Mouse (Mus musculus) lung, embryonic 16.5 days (tissue): ENCODE data around the gene Gm6217. TPM values are rescaled to one million over a fixed set of nuclear protein-coding genes. Genes with fewer than 3 reads are reported as not detected.

Source experiments
- ATAC-seq: fragments of 200-750 bp; cut with Nextera tagmentation; 2 replicates; pipeline ENCODE4 v1.8.0; 2017; ENCODE audit warnings: low read depth, mild to moderate bottlenecking, moderate library complexity
- H3K27ac ChIP-seq: fragments of 300-500 bp; sonication (generic); 2 replicates; pipeline ENCODE4 v1.5.1; 2014; ENCODE audit warnings: mild to moderate bottlenecking, control low read depth, low read length
- H3K27me3 ChIP-seq: fragments of 300-500 bp; sonication (generic); 2 replicates; pipeline ENCODE4 v1.6.1; 2014; ENCODE audit warnings: low read depth, low read length, mixed read lengths; ENCODE audit not compliant: control insufficient read depth, insufficient read depth
- H3K36me3 ChIP-seq: fragments of 300-500 bp; sonication (generic); 2 replicates; pipeline ENCODE4 v1.6.1; 2014; ENCODE audit warnings: low read length; ENCODE audit not compliant: control insufficient read depth, insufficient read depth
- H3K4me1 ChIP-seq: fragments of 300-500 bp; sonication (generic); replicated peaks from 2 replicates; pipeline ENCODE4 v1.6.1; 2014; ENCODE audit warnings: low read length, mixed read lengths; ENCODE audit not compliant: control insufficient read depth, insufficient read depth
- H3K4me2 ChIP-seq: fragments of 300-500 bp; sonication (generic); 2 replicates; pipeline ENCODE4 v1.6.1; 2014; ENCODE audit warnings: low read depth, low read length, control low read depth
- H3K4me3 ChIP-seq: fragments of 300-500 bp; sonication (generic); 2 replicates; pipeline ENCODE4 v1.5.1; 2014; ENCODE audit warnings: mild to moderate bottlenecking, low read length, control low read depth
- H3K9ac ChIP-seq: fragments of 300-500 bp; sonication (generic); 2 replicates; pipeline ENCODE4 v1.6.1; 2014; ENCODE audit warnings: low read length, control low read depth
- H3K9me3 ChIP-seq: fragments of 300-500 bp; sonication (generic); 2 replicates; pipeline ENCODE4 v1.6.1; 2016; ENCODE audit warnings: low read length; ENCODE audit not compliant: control insufficient read depth
- WGBS: fragments of 180-500 bp; shearing (Covaris S2); extraction: QIAGEN DNeasy Blood & Tissue Kit; methylation state at CpG from one replicate; pipeline ENCODE4 v1.1.7; 2014; 5-methylcytosine and 5-hydroxymethylcytosine counted together
- polyA plus RNA-seq: library from polyadenylated mRNA; unstranded; fragments of >200 nt; fragmentation: Nextera tagmentation; extraction: Ambion mirVana; gene quantifications from 2 replicates; pipeline ENCODE4 v1.2.1, GENCODE M21; 2015

Gm6217 gene
- polyA plus RNA-seq, 1 experiment from 2014 or later = not detected

DNA sequence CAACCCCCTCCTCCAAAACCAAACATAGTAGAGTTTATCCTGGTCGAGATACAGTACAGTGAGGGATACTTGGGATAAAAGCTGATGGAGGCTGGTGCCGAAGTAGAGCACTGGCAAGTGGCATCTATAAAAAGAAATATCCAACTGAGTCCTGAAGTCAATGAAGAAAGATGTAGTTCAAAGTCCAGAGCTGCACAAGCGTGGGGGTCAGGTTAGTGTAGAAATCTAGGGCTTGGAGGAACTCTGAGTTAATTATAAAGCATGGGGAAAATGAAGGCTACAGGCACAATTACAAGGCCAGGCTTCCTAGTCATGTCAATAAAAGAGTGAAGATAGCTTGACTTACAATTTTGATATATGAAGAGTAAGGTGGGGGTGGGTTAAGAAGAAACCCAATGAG, 30.0 kb downstream of the Gm6217 start:
- ATAC-seq = no peak
- Histone ChIP-seq H3K9me3 (no peaks in the 10 kb centered on the region), H3K36me3 (peaks cover 18% of the 10 kb centered on the region), H3K27ac (no peak overlapping the region), H3K4me2 (no peak overlapping the region), H3K27me3 (no peaks in the 10 kb centered on the region), H3K4me3 (no peak overlapping the region), H3K9ac (no peak overlapping the region), H3K4me1 (no peaks in the 10 kb centered on the region)
- 88% methylated on average over 3 of the region's 3 CpGs for WGBS

DNA sequence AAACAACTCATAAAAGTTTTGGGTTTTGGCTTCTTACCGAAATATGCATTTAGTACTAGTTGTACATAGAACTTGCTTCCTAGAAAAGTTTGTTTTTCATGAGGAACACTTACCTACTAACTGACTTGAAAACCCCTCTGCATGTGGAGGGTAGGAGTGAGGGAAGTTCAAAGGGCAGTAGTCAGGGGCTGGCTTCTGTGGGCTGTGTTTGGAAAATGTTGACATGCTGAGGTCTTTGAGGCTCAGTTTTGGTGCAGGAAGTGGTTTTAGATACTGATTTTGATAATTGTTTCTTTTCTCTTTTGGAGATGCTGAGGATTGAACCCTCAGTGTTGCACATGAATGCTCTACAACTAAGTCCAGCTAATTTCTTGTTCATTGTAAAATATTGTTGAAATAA, 30.6 kb downstream of the Gm6217 start:
- H3K36me3 ChIP-seq = peaks cover 18% of the 10 kb centered on the region
- 92% methylated on average over 1 of the region's 1 CpGs for WGBS
- no peaks in the 10 kb centered on the region for H3K4me1 ChIP-seq
- no peak overlapping the region for H3K27ac ChIP-seq
- no peak for ATAC-seq
- no peaks in the 10 kb centered on the region for H3K27me3 ChIP-seq
- no peak overlapping the region for H3K4me3 ChIP-seq
- no peak overlapping the region for H3K4me2 ChIP-seq
- H3K9me3 ChIP-seq = no peaks in the 10 kb centered on the region
- H3K9ac ChIP-seq = no peak overlapping the region

DNA sequence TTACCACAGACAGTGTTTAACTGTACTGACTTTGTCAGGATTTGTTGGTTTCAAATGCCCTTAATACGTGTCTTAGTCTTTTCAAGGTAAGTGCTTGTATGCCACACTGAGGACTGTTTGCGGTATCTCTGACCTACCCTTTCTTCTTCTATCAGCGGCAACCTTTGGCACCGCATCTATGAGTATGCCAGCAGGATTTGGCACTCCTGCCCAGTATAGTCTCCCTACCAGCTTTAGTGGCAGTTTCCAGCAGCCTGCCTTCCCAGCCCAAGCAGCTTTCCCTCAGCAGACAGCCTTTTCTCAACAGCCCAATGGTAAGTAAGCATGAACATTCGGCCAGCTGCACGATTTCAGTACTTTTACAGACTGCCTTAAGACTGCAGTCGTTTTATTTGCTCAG, 37.9 kb downstream of the Gm6217 start:
- H3K36me3 ChIP-seq = peaks cover 22% of the 10 kb centered on the region
- ATAC-seq = no peak

More for the DNA sequence above, 37.9 kb downstream of the Gm6217 start:
- no peaks in the 10 kb centered on the region for H3K4me1 ChIP-seq
- no peak overlapping the region for H3K9ac ChIP-seq
- H3K4me2 ChIP-seq = no peak overlapping the region
- WGBS = 84% methylated on average over 7 of the region's 7 CpGs
- no peak overlapping the region for H3K27ac ChIP-seq
- no peaks in the 10 kb centered on the region for H3K27me3 ChIP-seq
- no peak overlapping the region for H3K4me3 ChIP-seq
- no peaks in the 10 kb centered on the region for H3K9me3 ChIP-seq

Other genes starting within 250 kb of the Gm6217 start
- 196 and 200 TPM in 2 replicates for gene Mff, start 206.5 kb downstream of the Gm6217 start, polyA plus RNA-seq
- not detected in 2 replicates for gene Tm4sf20, start 162.9 kb downstream of the Gm6217 start, polyA plus RNA-seq
- gene Gm47791, start 160.2 kb downstream of the Gm6217 start, polyA plus RNA-seq = not detected in 2 replicates
- 30.8 and 31.4 TPM in 2 replicates for gene Agfg1, start 91.9 kb downstream of the Gm6217 start, polyA plus RNA-seq
- gene A030005L19Rik, start 18.1 kb downstream of the Gm6217 start, polyA plus RNA-seq = not detected in 2 replicates
- not detected in 2 replicates for gene A030014E15Rik, start 6.5 kb downstream of the Gm6217 start, polyA plus RNA-seq
- not detected in 2 replicates for gene A030003K21Rik, start 12.0 kb upstream of the Gm6217 start, polyA plus RNA-seq
- gene Gm7544, start 24.6 kb upstream of the Gm6217 start, polyA plus RNA-seq = not detected in 2 replicates
- not detected in 2 replicates for gene Gm47955, start 28.9 kb upstream of the Gm6217 start, polyA plus RNA-seq
- not detected in 2 replicates for gene Gm47959, start 69.1 kb upstream of the Gm6217 start, polyA plus RNA-seq
- 0.98 and 1.0 TPM in 2 replicates for gene Slc19a3, start 107.0 kb upstream of the Gm6217 start, polyA plus RNA-seq
- not detected in 2 replicates for gene Krtap28-10, start 111.1 kb upstream of the Gm6217 start, polyA plus RNA-seq
- gene Gm47969, start 113.5 kb upstream of the Gm6217 start, polyA plus RNA-seq = not detected in 2 replicates
- gene A030005K14Rik, start 128.0 kb upstream of the Gm6217 start, polyA plus RNA-seq = not detected in 2 replicates
- not detected in 2 replicates for gene Krtap28-13, start 129.5 kb upstream of the Gm6217 start, polyA plus RNA-seq
- gene Ccl20, start 185.4 kb upstream of the Gm6217 start, polyA plus RNA-seq = not detected in 2 replicates
- gene Daw1, start 228.4 kb upstream of the Gm6217 start, polyA plus RNA-seq = 1.3 and 1.7 TPM in 2 replicates